Mouse (Mus musculus) lung, postnatal 4 days (tissue): Measurements from ENCODE around the gene Cbx7.
"Not testable (repeated sequence)": the region's sequence is repeated elsewhere in the genome, so short reads cannot be mapped to it uniquely, and the experiment has no call there.

Experiments
- DNase-seq, 2 experiments: peaks; one replicate each; pipeline ENCODE4 v3.0.0; 2021

Gene Cbx7

DNA sequence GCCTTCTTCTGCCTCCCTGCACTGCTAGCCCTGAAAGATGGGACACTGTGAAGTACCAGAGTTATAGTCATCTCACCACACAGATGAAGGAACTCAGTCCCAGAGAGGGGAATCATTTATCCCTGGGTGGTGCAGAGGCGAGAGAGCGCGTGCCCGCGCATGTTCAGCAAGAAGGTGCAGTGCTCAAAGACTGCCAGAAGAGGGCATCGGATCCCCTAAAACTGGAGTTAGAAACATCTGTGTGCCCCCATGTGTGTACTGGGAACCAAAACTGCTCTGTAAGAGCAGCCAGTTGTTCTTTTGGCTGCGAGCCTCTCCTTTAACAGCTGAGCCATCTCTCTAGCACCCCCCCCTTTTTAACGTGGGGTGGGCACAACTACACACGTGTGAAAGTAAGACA lies 24.1 kb downstream of the Cbx7 start:
- peak; percentile 48 to 61 for DNase-seq

DNA sequence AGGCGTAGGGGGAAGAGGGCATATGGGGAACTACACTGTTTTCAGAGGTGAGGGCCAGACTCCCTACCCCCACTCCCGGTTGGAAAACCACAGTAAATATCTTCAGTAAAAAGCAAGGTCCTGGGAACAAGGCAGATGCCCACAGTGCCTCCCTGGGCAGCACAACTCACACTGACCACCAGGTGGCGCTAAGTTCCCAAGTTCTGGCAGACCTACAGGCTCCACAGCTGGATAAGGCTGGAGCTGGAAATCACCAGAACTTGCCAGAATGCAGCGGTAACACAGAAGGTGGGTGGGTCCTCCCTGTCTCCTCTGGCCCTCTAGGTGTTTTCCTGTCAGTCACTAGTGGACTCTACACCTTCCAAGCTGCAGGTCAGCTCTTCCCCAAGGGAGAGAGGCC lies 24.9 kb downstream of the Cbx7 start:
- DNase-seq = peak; percentile 85 to 93

DNA sequence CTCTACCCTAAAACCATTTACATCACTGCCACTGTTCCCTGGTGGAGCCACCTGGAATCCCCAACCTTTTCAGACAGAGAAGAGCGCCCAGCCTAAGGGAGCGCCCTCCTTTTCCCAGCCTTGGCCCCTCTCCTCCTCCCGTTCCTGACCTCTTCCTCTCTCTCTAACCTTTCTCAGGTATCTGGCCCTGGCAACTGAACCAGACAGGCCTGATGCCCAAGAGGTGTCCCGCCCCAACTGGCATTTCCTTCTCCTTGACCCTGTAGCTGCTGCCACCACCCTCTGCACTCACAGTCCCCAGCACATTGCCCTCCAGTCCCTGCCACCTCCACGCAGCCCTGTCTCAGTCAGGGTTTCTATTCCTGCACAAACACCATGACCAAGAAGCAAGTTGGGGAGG lies 26.0 kb downstream of the Cbx7 start:
- no peak for DNase-seq

DNA sequence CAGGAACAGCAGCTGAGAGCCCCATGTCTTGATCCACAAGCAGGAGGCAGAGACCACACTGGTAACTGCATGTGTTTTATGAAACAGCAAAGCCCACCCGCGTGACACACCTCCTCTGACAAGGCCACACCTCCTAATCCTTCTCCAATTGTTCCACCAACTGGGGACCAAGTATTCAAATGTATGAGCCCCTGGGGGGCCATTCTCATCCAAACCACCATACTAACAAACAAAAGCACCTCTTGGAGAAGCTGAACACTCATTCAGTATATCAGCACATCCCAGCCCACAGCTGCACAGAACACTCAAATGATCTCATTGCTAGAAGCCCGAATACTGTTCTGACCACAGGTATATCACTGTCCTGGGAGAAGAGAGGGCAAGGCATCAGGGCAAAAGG lies 27.3 kb downstream of the Cbx7 start:
- no peak for DNase-seq

DNA sequence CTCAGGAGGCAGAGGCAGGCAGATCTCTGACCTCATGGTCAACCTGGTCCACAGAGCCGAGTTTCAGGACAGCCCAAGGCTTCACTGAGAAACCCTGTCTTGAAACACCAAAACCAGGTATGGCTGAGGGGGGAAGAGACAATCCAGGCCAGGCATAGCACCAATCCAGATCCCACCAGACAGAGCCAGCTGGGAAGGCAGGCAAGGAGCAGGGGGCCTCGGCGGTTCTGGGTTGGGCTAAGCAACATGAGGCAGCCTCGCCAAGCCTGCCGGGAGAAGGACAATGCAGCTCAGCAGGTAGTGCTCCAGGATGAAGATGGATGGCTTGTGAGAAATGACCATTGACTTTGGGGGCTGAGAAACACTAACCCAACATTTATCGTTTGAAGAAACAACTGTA lies 28.4 kb downstream of the Cbx7 start:
- DNase-seq = no peak

DNA sequence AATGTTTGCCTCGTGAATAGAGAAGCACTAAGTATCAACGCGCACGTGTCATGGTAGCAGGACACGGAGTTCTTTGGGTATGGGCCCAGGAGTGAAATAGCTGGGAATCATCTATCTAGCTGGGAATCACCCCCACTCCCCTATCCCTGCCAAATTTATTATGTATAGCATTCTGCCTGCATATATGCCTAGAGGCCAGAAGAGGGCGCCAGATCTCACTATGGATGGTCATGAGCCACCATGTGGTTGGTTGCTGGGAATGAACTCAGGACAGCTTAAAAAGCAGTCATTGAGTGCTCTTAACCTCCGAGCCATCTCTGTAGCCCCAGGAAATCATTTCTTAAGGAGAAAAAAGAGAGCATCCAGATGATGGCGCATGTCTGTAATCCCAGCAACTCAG lies 30.0 kb downstream of the Cbx7 start:
- DNase-seq = peak in 1 of 2 experiments; percentile 60

DNA sequence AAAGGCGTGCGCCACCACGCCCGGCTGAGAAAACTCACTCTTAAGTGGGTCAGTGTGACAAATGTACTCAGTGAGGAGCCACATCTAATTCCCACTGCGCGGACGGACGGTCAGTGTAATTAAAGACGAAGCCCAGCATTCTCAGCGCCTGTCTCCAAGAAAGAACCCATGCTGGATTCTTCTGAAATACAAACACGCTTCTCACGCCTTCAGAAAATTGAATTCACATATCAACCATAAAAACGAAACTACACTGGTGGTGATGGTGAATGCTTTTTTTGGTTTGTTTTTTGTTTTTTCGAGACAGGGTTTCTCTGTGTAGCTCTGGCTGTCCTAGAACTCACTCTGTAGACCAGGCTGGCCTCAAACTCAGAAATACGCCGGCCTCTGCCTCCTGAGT lies 31.0 kb downstream of the Cbx7 start:
- DNase-seq = no peak

DNA sequence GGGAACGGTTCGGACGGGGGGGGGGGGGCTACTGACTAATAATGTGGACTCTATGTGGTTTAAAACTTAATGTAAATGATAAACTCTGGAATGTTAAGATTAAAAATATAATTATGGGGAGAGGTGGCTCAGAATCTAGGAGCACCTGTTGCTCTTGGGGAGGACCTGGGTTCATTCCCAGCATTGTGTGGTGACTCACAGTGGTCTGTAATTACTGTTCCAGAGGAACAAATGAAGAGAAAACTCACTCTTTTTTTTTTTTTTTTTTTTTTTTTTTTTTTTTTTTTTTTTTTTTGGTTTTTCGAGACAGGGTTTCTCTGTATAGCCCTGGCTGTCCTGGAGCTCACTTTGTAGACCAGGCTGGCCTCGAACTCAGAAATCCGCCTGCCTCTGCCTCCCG lies 31.4 kb downstream of the Cbx7 start:
- not testable (repeated sequence) for DNase-seq

DNA sequence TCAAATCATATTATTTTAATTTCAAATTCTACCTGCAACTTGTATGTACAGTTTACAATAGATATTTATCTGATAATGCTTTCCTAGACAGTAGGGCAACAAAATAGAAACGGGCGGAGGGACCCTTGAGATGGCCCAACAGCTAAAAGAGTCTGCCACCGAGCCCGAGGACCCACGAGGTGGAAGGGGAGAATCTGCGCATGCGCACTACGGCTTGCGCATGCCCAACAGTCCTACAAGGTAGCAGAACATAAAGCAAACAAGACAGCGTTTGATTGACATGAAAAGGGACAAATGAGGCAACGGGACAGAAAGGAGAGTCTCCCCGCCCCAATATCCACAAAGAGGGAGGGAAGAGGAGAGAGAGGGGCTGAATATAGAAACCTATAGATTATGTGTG lies 31.9 kb downstream of the Cbx7 start:
- no peak for DNase-seq

DNA sequence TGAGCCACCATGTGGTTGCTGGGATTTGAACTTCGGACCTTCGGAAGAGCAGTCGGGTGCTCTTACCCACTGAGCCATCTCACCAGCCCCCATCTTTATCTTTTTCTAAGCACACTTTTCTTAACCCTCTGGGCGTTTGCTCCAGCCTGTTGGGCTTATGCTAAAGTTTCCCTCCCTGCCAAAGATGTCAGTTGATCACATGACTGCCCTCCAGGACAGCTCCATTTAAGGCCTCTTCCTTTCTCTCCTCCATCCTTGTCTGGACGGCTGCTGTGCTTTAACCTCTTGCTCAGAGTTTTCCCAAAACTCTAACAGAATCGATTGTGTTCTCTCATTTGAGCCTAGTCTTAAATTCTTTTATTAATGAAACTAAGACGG lies 34.6 kb downstream of the Cbx7 start:
- no peak for DNase-seq

DNA sequence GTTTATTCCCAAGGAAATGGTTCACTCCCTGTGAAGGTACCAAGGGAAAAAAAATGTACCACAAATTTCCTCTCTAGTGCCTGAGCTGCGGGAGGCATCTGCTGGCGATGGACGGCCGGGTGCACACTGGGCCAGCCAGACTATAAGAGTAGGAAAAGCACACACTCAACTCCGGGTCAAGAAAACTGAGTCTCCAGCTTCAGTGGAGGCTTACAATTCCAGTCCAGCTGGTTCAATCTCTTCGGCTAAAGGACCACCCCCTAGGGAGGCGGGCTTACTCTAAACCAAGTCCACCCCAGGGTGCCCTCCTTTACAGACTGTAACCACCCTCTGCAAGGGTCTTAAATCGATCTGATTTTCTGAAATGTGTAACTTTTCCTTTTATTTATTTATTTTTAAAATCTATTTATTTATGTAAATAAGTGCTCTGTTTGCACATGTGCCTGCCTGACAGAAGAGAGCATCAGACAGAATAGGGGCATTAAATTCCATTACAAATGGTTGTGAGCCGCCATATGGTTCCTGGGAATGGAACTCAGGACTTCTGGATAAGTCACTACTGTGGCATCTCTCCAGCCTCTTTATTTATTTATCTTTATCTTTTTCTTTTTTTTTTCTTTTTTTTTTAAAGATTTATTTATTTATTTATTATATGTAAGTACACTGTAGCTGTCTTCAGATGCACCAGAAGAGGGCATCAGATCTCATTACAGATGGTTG lies 35.1 kb downstream of the Cbx7 start:
- peak in 1 of 2 experiments; percentile 54 for DNase-seq

DNA sequence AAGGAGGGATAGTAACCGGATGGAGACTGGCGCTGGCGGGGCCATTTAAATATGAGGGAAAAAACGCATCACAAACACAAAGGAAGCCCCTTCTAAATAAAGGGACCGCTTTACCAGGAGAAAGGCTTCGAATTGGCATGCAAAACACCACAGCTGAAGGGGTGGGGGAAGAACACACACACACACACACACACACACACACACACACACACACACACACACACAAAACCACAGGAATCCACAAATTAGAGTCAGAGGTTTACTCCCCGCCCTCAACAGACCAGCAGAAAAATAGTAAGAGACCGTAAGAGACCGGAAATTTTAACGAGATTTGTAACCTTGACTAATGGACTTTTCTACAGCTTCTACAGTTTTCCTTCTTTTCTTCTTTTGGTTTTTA lies 36.1 kb downstream of the Cbx7 start:
- no peak for DNase-seq

DNA sequence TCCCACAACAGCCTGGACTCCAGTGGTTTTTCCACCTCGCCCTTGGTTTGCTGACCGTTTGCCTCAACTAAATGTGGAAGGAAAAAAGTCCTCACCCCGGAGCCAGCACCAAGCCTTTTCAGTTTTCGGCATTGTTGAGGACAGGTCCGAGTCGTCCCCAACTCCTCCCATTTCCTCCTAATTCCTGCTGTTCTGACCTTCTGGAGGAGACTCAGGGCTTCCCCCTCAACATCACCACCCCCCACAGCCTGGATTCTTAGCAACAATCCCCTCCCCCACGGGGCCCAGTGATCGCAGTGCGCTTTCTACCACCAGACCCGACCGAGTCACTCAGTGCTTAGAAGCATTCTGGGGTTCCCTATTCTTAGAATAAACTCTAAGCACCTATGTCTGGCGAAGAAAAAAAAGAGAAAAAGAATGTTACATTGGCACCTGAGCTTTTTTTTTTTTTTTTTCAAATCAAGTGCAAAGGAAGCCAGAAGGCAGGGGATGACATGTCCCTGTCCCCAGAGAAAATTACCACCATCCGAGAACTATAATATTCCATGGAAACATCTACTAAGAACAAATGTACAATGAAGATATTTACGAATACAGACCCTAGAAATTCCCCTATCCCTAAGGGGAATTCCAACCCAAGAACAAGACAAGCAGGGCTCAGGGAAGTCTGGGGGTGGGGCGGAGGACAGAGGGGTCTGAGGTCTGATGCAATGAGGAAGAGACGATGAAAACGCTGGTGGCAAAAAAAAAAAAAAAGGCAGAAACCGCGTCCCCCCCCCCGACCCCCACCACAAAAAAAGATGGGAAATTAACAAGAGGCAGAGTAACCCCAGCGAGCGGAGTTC lies 37.0 kb downstream of the Cbx7 start:
- DNase-seq = no peak

DNA sequence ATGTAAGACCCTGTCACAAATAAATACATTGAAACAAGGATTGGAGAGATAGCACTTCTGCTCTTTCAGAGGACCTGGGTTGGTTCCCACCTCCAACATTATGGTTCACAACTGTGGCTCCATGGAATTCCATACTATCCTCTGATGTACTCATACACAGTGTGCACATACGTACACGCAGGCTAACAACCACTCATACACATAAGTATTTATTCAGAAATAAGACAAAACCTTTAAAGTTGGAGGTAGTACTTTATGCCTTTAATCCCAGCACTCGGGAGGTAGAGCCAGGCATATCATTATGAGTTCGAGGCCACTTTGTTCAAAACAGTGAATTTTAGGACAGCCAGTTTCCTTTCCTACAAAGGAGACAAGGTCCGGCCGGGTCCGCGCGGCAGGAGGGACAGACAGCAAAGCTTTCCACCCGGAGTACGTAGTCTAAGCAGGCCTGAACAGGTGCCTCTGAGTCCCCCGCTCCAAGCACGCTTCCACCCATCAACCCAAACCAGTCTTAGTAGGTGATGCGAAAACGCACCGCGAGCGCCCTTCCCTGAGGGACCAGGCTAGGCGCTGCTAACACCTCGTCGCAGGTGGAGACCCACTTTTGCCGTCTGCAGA lies 37.8 kb downstream of the Cbx7 start:
- DNase-seq = no peak

DNA sequence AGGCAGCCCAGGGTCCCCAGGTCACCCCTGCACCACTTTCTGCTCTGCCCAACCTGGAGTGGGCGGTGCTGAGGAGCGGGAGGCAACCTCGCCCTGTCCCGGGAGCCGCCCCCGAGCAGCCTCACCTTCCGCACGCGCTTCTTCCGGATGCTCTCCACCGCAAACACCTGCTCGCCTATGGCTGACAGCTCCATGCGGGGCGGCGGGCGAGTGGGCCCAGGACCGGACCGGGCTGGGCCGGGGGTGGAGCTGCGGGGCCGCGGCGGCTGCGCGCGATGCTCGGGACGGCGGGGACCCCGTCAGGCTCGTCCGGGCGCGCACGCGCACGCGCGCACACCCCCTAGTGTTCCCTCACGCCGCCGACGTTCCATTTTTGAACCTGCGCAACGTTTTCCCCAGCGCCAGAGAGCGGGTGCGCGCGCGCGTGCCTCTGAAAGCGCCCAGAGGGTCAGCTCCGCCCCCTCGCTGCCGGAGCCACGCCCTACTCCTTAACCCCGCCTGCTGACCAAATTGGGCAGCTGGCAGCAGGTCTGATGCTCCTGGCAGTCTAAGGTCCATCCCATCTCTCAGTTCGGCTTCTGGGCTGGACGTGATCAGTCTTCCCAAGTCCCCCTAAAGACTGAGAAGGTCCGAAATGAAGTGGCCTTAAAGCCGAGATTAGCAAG lies 38.5 kb downstream of the Cbx7 start:
- DNase-seq = peak; percentile 93

DNA sequence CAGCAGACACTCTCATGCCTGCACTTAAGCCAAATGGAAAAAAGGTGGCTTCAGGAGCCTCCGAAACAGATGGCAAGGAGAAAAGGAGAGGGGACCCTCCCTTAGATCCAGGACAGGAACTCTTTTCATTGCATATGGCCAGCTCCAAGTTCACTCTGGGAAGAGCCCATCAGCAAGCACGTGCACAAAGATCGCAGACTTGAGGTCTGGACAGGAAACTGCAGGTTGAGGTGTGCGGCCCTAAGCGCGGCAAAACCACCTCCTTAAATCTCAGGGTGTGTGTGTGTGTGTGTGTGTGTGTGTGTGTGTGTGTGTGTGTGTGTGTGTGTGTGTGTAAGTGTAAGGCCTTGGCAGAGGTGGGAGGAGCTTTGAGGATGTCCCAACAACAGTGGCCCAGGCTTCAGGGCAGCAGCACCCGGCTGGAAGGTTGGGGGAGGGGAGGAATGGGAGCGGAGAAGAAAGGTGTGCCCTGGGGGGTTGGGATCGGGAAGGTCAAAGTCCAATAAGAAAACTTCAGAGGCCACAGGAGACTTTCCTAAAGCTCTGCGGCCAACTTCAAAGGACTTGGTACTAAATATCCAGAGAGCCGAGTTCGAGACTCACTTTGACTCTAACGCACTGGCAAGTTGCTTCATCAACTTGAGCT lies 39.3 kb downstream of the Cbx7 start:
- DNase-seq = no peak

DNA sequence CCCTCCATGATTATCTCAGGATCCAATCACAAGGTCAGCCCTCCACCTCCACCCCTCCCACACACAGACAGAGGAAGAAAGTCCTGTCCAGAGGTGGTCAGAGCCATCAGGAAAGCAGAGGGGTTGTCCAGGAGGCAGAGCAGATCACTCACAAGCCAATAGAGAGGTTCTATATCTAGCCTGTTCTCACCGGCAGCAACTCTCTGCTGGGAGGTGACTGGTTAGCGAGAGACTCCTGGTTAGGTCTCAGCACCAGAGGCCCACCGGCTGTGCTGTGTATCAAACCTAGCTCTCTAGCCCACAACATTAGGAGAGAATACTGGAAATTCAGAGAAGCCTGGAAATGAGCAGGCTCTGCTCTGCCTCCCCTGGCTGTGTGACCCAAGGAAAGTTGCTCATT lies 41.2 kb downstream of the Cbx7 start:
- no peak for DNase-seq

DNA sequence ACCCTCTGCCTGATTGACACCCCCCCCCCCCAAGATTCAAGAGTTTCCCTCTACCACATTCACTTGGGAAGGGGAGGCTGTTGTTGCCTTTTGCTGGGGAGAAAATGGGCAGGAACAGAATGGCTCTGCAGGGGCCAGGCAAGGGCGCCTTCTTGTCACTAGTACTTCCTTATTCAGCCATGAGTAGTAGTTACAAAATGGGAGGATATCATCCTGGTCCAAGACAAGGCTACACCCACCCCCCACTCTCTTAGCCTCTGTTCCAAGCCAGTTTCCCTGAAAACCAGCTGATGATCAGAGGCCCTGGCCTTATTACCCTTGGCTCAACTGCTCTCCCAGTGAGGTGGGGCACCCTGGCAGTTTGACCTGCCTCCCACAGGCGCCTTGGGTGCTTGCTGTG lies 42.2 kb downstream of the Cbx7 start:
- DNase-seq = no peak

DNA sequence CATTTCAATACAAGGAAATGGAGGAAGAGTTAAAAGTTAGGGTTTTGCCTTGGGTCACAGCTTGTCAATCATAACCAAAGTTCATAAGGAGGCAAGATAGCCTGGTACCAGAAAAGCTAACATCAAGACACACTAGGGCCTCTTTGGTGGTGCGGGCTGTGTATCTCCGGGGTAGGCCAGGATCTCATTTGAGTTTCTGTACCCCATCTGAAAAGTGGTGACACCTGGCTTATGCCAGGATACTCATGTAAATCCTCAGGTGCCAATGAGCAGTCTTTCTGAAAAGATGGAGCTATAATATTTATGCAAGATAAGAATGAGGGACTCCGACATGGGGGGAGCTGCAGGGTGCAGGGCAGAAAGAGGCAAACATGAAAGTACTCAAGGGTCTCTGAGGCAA lies 42.6 kb downstream of the Cbx7 start:
- no peak for DNase-seq

DNA sequence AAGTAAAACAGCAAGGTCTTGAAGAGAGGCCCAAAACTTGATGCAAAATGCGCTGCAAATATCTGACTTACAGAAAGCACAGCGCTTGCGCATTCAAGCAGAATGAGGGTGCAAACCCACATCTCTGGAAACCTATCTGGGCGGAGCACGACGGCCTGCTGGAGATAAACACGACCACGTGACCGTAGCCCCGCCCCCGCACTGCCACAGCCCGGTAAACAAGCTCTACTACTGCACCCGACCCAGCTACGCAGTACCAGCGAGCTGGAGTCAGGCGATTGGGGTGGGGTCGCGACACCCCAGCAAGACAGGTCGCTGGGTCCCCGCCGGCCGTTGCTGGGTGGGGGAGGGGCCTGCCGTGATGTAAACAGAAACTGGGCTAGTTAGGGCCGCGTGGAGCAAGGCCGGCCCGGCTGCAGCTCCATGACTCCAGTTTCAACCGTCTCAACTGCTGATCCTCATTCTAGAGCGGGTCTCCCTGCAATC lies 43.2 kb downstream of the Cbx7 start:
- peak; percentile 94 to 96 for DNase-seq

DNA sequence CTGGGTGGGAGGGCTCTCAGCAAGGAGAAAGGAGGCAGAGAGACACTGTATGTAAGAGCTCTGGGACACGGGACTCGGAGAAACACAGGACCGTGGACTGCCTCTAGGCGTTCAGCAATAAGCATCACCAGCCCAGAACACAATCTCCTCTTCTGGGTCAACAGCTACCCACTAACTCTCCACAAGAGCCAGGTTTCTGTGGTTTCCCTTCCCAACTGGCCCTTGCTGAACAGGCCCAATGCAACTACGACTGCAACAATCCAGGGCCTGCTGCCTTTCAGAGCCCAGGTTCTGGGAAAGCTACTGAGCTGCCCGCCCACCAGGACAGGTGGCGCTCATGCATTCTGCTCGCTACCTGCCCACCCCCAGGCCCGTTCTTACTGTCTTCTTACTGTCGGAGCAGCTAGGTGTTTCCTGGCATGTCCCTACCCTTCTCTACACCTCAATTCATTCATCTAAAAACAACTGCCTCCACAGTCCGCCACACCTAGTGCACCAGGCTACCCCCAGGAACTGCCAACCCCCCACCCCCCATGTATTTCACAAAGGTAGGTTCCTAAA lies 44.0 kb downstream of the Cbx7 start:
- DNase-seq = no peak

DNA sequence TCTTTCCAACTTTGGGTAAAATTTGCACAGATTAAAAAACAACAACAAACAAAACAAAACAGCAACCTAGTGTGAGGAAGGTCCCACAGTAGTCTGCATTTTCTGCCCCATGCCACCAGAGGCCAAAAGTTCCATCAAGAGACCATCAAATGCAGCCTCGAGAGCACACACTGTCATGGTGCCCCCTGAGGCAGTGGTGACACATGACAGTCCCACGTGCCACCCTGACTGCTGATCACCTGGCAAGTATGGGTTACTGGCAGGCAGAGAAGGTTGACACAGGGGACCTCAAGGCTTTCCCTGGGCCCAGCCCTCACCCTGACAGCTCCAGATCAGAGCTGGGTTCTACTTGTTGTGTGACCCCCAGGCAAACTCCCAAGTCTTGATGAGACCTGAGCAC lies 51.1 kb downstream of the Cbx7 start:
- DNase-seq = no peak

DNA sequence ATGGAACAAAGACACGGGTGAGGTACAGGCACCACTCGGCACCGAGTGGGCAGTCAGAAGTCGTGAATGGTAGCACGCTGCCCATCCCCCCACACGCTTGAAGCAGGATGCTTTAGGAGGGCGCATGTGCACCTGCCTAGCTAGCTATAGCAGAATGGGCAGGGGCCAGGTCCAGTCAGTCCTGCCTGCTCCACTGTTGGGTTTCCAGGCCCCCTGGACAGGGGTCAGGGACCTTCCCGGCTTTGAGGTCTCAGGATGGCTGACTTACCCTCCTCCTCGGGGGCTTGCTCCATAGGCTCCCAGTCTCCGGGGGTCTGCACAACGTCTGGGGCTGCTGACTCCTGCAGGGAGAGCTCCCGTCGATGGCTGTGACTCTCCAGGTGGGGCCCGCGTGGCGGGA lies 52.4 kb downstream of the Cbx7 start:
- no peak for DNase-seq
